Mouse (Mus musculus) megakaryocyte, embryonic 14.5 days (primary cell): ENCODE measurements at regions not wholly inside any gene's neighbourhood (a gene's known extent, or its start where the extent isn't known, plus 50 kb on each side); places are given as distances from the start of the nearest gene placed in this dataset.

Experiments used
- FLI1 ChIP-seq: IDR thresholded peaks from 2 replicates; pipeline ENCODE4 v1.6.1; 2012; ENCODE audit warnings: low read length, inconsistent platforms, mixed read lengths
- GATA1 ChIP-seq: IDR thresholded peaks from 3 replicates; pipeline ENCODE4 v1.6.1; 2012; ENCODE audit warnings: mixed read lengths, low read length, inconsistent platforms, borderline replicate concordance

DNA sequence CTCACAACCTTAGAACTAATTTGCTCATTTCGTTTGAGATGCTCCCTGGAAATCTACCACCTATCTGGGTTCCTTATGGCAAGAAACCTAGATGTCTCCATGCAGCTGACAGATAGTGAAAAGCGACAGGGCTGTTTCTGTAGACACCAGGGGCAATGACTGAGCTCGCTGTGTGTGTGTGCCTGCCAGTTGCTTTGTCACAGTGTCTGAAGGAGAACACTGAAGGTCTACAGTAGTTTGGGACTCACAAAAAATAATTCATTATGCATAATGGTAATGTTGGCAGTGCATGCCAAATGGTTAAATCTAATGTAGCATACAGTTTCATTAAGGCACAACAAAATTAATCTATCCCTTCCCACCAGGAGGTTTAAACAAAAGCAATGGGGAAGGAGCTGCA lies 453.2 kb upstream of the Kif2a start:
- no peak for TF ChIP-seq GATA1
- TF ChIP-seq FLI1 = no peak
